ENCODE assay signal across 8 mouse cellular contexts in the genomic region with DNA sequence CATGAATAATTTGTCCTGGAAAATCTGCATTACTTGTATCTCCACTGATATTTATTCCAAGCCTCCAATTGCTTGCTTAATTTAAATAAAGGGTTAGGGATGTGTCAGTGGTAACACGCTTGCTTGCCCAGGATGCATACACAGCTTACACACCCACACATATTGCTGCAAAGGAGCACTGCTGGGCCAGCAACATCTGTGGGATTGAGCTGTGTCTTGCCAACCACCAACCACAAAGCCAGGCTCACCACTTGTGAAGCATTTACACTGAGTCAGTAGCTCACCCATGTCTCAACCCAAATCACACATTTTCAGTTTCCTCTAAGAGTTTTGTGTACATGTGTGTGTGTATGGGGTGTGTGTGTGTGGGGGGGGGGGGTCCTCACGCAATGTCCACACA.
"Had no signal": no experiment of that assay in that cellular context is flagged by ENCODE, and none has a peak within 500 bp of the region (broad histone marks: within the 10 kb centered on the region; RNA-seq: fewer than 3 reads in every experiment).

No protein-coding gene starts in this region.

- DNase-seq: kidney, postnatal 10 days; kidney, postnatal 4 days; liver; liver, embryonic 13.5 days; liver, postnatal 0 days; lung, postnatal 14 days; thymus, adult 2 months; thymus, postnatal 4 days had no signal
